Mouse (Mus musculus) adipose tissue, adult 10 weeks (tissue): ENCODE results near the gene Olfr1252. TPM values are rescaled to one million over a fixed set of nuclear protein-coding genes. Genes with fewer than 3 reads are reported as not detected.

ENCODE experiments used
- polyA plus RNA-seq: library from polyadenylated mRNA; stranded (reverse); fragments of 350-450 nt; fragmentation: Illumina TruSeq; extraction: RNeasy Lipid Tissue Mini Kit (QIAGEN cat#74804); gene quantifications from one replicate; pipeline ENCODE4 v1.2.3, GENCODE M21; 2014; ENCODE audit warnings: low read depth, low replicate concordance

Gene Olfr1252
- polyA plus RNA-seq, result not detected

GRCm38 (mm10) chr2:89724912-89725311, at the start of gene Olfr1252:
Gene Olfr1252, minus strand, starts transcription at chr2:89725012.

GRCm38 (mm10) chr2:89756990-89757389, 32.2 kb upstream of the Olfr1252 start, which contains the start of gene Olfr1253:
Gene Olfr1253, minus strand, starts transcription at chr2:89757090.

DNA sequence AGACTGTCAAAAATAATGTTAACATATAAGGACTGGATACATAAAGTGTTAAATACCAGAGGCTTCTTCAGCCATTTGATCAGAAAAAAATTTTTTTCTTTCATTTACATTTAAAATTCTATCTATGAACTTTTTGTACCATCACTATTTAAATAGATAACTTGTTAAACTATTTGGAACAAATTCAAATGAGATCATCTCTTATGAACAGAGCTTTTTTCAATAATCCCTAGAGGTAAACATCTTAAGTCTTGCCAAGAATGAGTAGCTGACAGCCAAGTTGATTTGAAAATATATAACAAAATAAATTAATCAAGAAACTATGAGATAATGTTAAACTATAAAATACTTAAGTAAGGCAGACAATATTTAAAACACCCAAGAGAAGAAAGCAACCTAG, 53.0 kb downstream of the Olfr1252 start, which contains the start of gene Olfr1251:
Olfr1251 (minus strand) TSS at position 101 of the 400 bp plus-strand sequence.

Other genes with a start within 250 kb of the Olfr1252 start
- not detected for gene Olfr1241, start 237.9 kb downstream of the Olfr1252 start, polyA plus RNA-seq
- not detected for gene Olfr1242, start 226.7 kb downstream of the Olfr1252 start, polyA plus RNA-seq
- gene Olfr1243, start 193.5 kb downstream of the Olfr1252 start, polyA plus RNA-seq, result not detected
- not detected for gene Olfr1245, start 146.6 kb downstream of the Olfr1252 start, polyA plus RNA-seq
- not detected for gene Olfr1246, start 131.9 kb downstream of the Olfr1252 start, polyA plus RNA-seq
- not detected for gene Olfr1247, start 110.9 kb downstream of the Olfr1252 start, polyA plus RNA-seq
- gene Olfr1248, start 106.8 kb downstream of the Olfr1252 start, polyA plus RNA-seq, result not detected
- gene Olfr1249, start 90.0 kb downstream of the Olfr1252 start, polyA plus RNA-seq, result not detected
- not detected for gene Olfr1250, start 63.5 kb downstream of the Olfr1252 start, polyA plus RNA-seq
- gene Olfr1251, start 53.1 kb downstream of the Olfr1252 start, polyA plus RNA-seq, result not detected
- not detected for gene Olfr1253, start 32.1 kb upstream of the Olfr1252 start, polyA plus RNA-seq
- gene Olfr1254, start 68.6 kb upstream of the Olfr1252 start, polyA plus RNA-seq, result not detected
- gene Olfr1255, start 87.0 kb upstream of the Olfr1252 start, polyA plus RNA-seq, result not detected
- not detected for gene Olfr1256, start 116.5 kb upstream of the Olfr1252 start, polyA plus RNA-seq
- gene Olfr48, start 123.2 kb upstream of the Olfr1252 start, polyA plus RNA-seq, result not detected
- gene Olfr1257, start 153.4 kb upstream of the Olfr1252 start, polyA plus RNA-seq, result not detected
- gene Olfr1258, start 202.3 kb upstream of the Olfr1252 start, polyA plus RNA-seq, result not detected
- gene Olfr1259, start 223.7 kb upstream of the Olfr1252 start, polyA plus RNA-seq, result not detected
- gene Olfr1260, start 249.3 kb upstream of the Olfr1252 start, polyA plus RNA-seq, result not detected